Mouse (Mus musculus): ENCODE measurements around the gene Noc2l. TPM values are rescaled to one million over a fixed set of nuclear protein-coding genes. Genes with fewer than 3 reads are reported as not detected.

The Noc2l gene
- polyA plus RNA-seq, 1 experiment from 2014 or later, result 30.6 TPM

DNA sequence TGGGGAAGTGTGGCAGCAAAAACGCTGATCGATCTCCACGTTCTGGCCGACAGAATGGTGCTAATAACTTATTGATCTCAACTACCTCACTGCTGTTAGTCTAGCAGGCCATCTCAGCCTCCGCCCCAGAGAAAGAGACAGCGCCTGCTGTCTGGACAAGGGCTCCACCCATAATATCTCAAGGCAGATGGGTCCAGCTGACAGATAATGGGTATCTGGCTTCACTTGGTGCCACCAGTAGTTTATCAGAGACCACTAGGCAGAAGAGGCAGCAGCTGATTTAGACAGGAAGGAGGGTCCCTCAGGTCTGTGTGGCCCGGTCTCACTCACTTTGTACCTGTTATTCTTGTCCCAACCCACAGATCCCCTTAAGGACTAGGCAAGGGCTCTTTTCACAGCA lies 17.2 kb downstream of the Noc2l start:
- Histone ChIP-seq H3K27ac (replicated peaks) (no peak overlapping the region), H3K4me3 (ENCODE audit: low read depth, low read length) (no peak overlapping the region), H3K9ac (ENCODE audit: low read length) (no peak overlapping the region), H3K36me3 (ENCODE audit: control insufficient read depth, insufficient read depth, low read length) (no peaks in the 10 kb centered on the region; the same call in 1 of the 2 replicates), H3K4me2 (replicated peaks; ENCODE audit: low read depth) (no peak overlapping the region), H3K4me1 (replicated peaks; ENCODE audit: control insufficient read depth, insufficient read depth) (no peaks in the 10 kb centered on the region), H3K9me3 (ENCODE audit: control insufficient read depth, low read length) (no peaks in the 10 kb centered on the region), H3K27me3 (ENCODE audit: control insufficient read depth, insufficient read depth, low read length) (peaks cover 6% of the 10 kb centered on the region; the same call in 1 of the 2 replicates)
- DNase-seq (ENCODE audit: low spot score) (no peak), ATAC-seq (ENCODE audit: low FRiP score, low TSS enrichment) (no peak)
- TF ChIP-seq EP300 (optimal IDR thresholded peaks at IDR 0.05), result no peak
- no peak for TF ChIP-seq CTCF (IDR thresholded peaks at IDR 0.05; ENCODE audit: low read depth)
- WGBS, result 45% methylated on average over 7 of the region's 7 CpGs

DNA sequence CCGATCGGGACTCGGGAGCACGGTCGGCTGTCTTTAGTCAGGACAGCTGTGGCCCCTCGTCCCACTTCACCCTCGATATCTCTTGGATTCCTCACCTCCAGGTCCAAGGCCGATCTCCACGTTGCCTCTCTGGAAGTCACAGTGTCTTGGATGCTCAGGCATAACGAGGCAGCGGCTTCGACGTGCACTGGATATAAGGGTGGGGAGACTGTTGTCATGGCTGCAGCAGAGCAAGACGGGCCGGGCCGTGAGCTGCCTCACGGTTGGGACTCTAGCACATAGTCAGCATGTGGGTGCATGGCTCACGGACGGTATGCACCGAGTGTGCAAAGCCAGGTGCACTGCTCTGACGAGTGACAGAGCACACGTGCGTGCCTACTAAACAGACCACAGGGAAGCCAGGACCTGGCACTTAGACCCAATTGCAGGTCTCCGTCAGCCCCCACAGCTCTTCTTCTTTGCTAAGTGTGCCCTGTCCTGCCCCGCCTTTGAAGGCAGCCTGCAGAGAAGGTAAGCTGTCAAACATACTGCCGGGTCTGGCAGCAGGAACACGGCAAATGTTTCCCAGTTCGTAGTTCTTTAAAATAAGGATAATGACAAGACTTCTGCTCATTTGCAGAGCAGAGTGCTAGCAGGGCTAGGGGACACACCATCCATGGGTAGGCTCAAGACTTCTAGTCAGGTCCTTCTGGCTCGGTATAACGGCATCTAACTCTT lies 18.7 kb downstream of the Noc2l start:
- no peak for DNase-seq (ENCODE audit: low spot score)
- H3K27me3 ChIP-seq (ENCODE audit: control insufficient read depth, insufficient read depth, low read length), result peaks cover 6% of the 10 kb centered on the region; the same call in 1 of the 2 replicates
- no peaks in the 10 kb centered on the region for H3K9me3 ChIP-seq (ENCODE audit: control insufficient read depth, low read length)
- H3K36me3 ChIP-seq (ENCODE audit: control insufficient read depth, insufficient read depth, low read length), result no peaks in the 10 kb centered on the region
- H3K4me3 ChIP-seq (ENCODE audit: low read depth, low read length), result no peak overlapping the region; the same call in 1 of the 2 replicates
- TF ChIP-seq CTCF (IDR thresholded peaks at IDR 0.05; ENCODE audit: low read depth) (no peak), EP300 (optimal IDR thresholded peaks at IDR 0.05) (no peak)
- 7% methylated on average over 25 of the region's 30 CpGs for WGBS
- no peaks in the 10 kb centered on the region for H3K4me1 ChIP-seq (replicated peaks; ENCODE audit: control insufficient read depth, insufficient read depth)
- H3K27ac ChIP-seq (replicated peaks), result no peak overlapping the region
- ATAC-seq (ENCODE audit: low FRiP score, low TSS enrichment), result peak; percentile 59
- peak overlapping the region; percentile 17; the same call in 1 of the 2 replicates for H3K4me2 ChIP-seq (replicated peaks; ENCODE audit: low read depth)
- no peak overlapping the region; the same call in 1 of the 2 replicates for H3K9ac ChIP-seq (ENCODE audit: low read length)

DNA sequence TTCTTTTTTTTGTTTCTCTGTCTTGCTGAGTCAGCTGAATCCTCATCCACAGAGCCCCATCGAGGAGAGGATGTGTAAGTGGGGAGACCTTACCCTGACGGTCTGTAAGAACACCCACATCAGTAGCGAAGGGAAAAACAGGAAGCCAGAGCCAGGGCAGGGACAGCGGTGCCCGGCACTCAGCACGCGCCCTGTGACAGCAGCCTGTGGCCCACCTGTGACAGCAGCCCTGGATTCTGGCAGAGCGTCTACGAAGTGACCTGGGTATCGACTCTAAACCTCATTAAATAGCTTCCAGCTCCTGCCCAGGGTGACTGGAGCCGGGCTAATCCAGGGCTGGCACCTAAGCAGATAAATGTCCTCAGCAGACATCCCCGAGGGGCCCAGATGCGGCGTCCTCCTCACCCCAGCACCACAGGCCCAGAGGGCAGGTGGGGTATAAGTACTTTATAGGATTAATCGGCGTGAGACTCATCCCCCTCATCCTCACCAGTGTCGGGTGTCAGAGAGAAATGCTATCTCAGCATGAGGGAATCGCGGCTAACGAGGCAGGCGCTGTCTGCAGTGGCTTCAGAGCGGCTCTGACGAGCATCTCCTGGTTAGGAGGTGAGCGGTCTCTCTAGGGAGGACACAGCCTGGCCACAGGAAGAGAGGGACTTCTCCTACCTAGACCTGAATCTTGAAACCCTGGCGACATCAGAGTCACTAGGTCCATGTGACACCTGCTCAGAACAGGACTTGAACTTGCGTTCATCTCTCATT lies 19.4 kb downstream of the Noc2l start, which contains the start of gene Samd11:
Gene Samd11 (minus strand): TSS at position 580 of the 762 bp plus-strand sequence.
- Histone ChIP-seq H3K27me3 (ENCODE audit: control insufficient read depth, insufficient read depth, low read length) (peaks cover 6% of the 10 kb centered on the region; the same call in 1 of the 2 replicates), H3K36me3 (ENCODE audit: control insufficient read depth, insufficient read depth, low read length) (no peaks in the 10 kb centered on the region), H3K9me3 (ENCODE audit: control insufficient read depth, low read length) (no peaks in the 10 kb centered on the region), H3K27ac (replicated peaks) (no peak within 1 kb of the TSS), H3K4me2 (replicated peaks; ENCODE audit: low read depth) (0 out of 2 replicates have a peak within 1 kb of the TSS, but pooled peaks have one; percentile 17), H3K4me3 (ENCODE audit: low read depth, low read length) (no peak within 1 kb of the TSS; the same call in 1 of the 2 replicates), H3K9ac (ENCODE audit: low read length) (no peak within 1 kb of the TSS; the same call in 1 of the 2 replicates), H3K4me1 (replicated peaks; ENCODE audit: control insufficient read depth, insufficient read depth) (no peaks in the 10 kb centered on the region)
- 16% methylated on average over 26 of the region's 26 CpGs for WGBS
- DNase-seq (ENCODE audit: low spot score), result no peak
- ATAC-seq (ENCODE audit: low FRiP score, low TSS enrichment), result peak; percentile 59
- no peak for TF ChIP-seq CTCF (IDR thresholded peaks at IDR 0.05; ENCODE audit: low read depth)
- TF ChIP-seq EP300 (optimal IDR thresholded peaks at IDR 0.05), result no peak

Small RNA genes lying within 50 kb of the gene (microRNA-seq; reads per million reads assigned to microRNA genes)
- gene Mir7658, result 1.9 reads per million

Other genes starting within 250 kb of the Noc2l start
- 9.0 and 9.4 TPM in 2 replicates for gene B3galt6, start 243.4 kb upstream of the Noc2l start, polyA plus RNA-seq (2015; fragmentation: Nextera tagmentation; extraction: Ambion mirVana)
- 129 and 137 TPM in 2 replicates for gene Sdf4, start 243.1 kb upstream of the Noc2l start, polyA plus RNA-seq (2015; fragmentation: Nextera tagmentation; extraction: Ambion mirVana)
- gene Tnfrsf4, start 222.2 kb upstream of the Noc2l start, polyA plus RNA-seq (2015; fragmentation: Nextera tagmentation; extraction: Ambion mirVana), result 0.21 and 0.48 TPM in 2 replicates
- 2.2 and 3.3 TPM in 2 replicates for gene Tnfrsf18, start 209.8 kb upstream of the Noc2l start, polyA plus RNA-seq (2015; fragmentation: Nextera tagmentation; extraction: Ambion mirVana)
- gene Ttll10, start 176.6 kb upstream of the Noc2l start, polyA plus RNA-seq (2015; fragmentation: Nextera tagmentation; extraction: Ambion mirVana), result 2.7 TPM in 2 replicates
- 4.9 and 5.4 TPM in 2 replicates for gene 9430015G10Rik, start 126.0 kb upstream of the Noc2l start, polyA plus RNA-seq (2015; fragmentation: Nextera tagmentation; extraction: Ambion mirVana)
- gene Rnf223, start 105.5 kb upstream of the Noc2l start, polyA plus RNA-seq (2015; fragmentation: Nextera tagmentation; extraction: Ambion mirVana), result 7.6 and 7.7 TPM in 2 replicates
- gene Agrn, start 38.5 kb upstream of the Noc2l start, polyA plus RNA-seq (2015; fragmentation: Nextera tagmentation; extraction: Ambion mirVana), result 17.7 and 21.4 TPM in 2 replicates
- gene Isg15, start 35.2 kb upstream of the Noc2l start, polyA plus RNA-seq (2015; fragmentation: Nextera tagmentation; extraction: Ambion mirVana), result 3.1 and 4.1 TPM in 2 replicates
- gene AW011738, start 32.7 kb upstream of the Noc2l start, polyA plus RNA-seq (2015; fragmentation: Nextera tagmentation; extraction: Ambion mirVana), result 1.2 and 1.6 TPM in 2 replicates
- 4.0 and 4.6 TPM in 2 replicates for gene Perm1, start 20.1 kb upstream of the Noc2l start, polyA plus RNA-seq (2015; fragmentation: Nextera tagmentation; extraction: Ambion mirVana)
- gene Plekhn1, start 1.2 kb upstream of the Noc2l start, polyA plus RNA-seq (2015; fragmentation: Nextera tagmentation; extraction: Ambion mirVana), result 34.0 and 41.9 TPM in 2 replicates
- gene Samd11, start 19.6 kb downstream of the Noc2l start, polyA plus RNA-seq (2015; fragmentation: Nextera tagmentation; extraction: Ambion mirVana), result 0.08 and 0.18 TPM in 2 replicates
- not detected in 2 replicates for gene Vmn2r-ps159, start 95.1 kb downstream of the Noc2l start, polyA plus RNA-seq (2015; fragmentation: Nextera tagmentation; extraction: Ambion mirVana)

Data from stomach, postnatal 0 days (tissue).